Mouse (Mus musculus): ENCODE results near the gene Plin1.

DNA sequence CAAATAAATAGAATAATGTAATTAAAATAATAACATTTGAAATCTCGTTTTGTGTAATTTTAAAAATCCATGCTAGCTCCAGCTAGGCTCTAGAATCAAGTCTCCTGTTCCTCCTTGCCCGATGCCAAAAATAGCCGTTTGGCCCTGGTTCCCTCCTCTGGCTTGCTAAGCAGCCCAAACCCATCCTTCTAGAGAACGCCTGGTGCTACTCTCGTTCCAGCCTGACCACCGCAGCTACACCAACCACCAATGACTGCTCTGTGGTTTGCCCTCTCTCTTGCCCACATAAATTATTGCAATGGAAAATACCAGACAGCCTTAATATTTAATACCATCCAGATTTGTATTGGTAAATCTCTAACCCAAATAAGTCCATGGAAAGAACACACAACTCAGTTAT is 15.0 kb upstream of the Plin1 start:
- TF ChIP-seq POLR2A (IDR thresholded peaks at IDR 0.05; ENCODE audit: low read depth, low read length) (no peak), CTCF (conservative IDR thresholded peaks at IDR 0.05; ENCODE audit: insufficient read depth, insufficient read length, low read depth, low read length) (no peak)
